Mouse (Mus musculus) liver, embryonic 14 days (tissue): ENCODE data around the gene Satl1. TPM values are rescaled to one million over a fixed set of nuclear protein-coding genes. Genes with fewer than 3 reads are reported as not detected.

Experiments used
- polyA plus RNA-seq: library from polyadenylated mRNA; depleted of rRNA; stranded (reverse); fragments of >200 nt; gene quantifications from 2 replicates; pipeline ENCODE4 v1.2.3, GENCODE M21; 2012; rRNA removed

The Satl1 gene
- polyA plus RNA-seq, result not detected in 2 replicates

GRCm38 (mm10) chrX:112406679-112407078, at the start of gene Satl1:
Gene Satl1 (minus strand): TSS chrX:112406779.

Other genes with a start within 250 kb of the Satl1 start
- 0.02 and 0.07 TPM in 2 replicates for gene 4933403O08Rik, start 167.7 kb downstream of the Satl1 start, polyA plus RNA-seq
- 9.6 and 10.0 TPM in 2 replicates for gene Apool, start 95.4 kb downstream of the Satl1 start, polyA plus RNA-seq
- gene 2010106E10Rik, start 88.5 kb upstream of the Satl1 start, polyA plus RNA-seq, result not detected in 2 replicates
- 0.62 and 0.64 TPM in 2 replicates for gene Zfp711, start 193.7 kb upstream of the Satl1 start, polyA plus RNA-seq